Mouse (Mus musculus) fat pad, adult 2 months (tissue): ENCODE measurements around the gene Gm44503.

Source experiments
- DNase-seq: peaks from one replicate; pipeline ENCODE4 v3.0.0-alpha.2; 2011; ENCODE audit warnings: low read depth, low spot score; ENCODE audit errors: extremely low read depth

Gene Gm44503

GRCm38 (mm10) chr9:72958521-72959450 lies at the start of gene Gm44503, which contains the start of gene Dyx1c1:
Gm44503 (plus strand) TSS chr9:72958852.
Dyx1c1 (plus strand) TSS chr9:72958785.
- no peak for DNase-seq

DNA sequence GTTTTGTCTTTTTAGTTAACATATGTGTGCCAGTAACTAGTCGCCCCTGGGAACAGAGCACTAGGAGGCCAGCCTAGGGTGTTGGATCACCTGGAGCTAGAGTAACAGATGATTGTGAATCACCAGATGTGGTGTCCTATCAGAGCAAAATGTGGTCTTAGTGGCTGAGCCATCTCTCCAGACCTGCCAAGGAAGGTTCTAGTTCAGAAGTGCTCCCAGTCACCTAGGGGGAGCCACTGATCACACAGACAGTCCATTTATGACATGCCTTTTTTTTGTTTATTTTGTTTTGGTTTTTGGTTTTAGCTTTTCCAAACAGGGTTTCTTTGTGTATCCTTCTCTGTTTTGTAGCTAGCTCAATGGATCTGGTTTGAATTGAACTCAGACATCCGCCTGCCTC lies 47.3 kb upstream of the Gm44503 start:
- DNase-seq, result no peak

DNA sequence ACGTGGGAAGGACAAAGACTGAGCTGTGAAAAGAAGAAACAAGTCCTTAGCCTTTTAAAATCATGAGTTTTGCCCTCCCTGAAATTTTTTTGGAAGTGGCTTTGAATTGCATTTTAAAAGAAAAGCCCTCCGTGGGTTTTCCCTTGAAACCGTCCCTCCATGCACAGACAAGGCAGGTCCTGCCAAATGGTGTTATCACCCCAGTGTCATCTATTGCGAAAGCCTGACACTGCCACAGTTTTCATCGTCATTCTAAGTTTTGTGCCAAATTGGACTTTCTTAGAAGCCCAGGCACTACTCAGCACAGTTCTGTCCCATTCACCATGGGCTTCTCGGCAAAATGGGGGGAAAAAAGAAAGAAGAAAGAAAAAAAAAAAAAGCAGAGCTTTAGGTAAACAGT lies 45.1 kb upstream of the Gm44503 start:
- DNase-seq, result no peak

DNA sequence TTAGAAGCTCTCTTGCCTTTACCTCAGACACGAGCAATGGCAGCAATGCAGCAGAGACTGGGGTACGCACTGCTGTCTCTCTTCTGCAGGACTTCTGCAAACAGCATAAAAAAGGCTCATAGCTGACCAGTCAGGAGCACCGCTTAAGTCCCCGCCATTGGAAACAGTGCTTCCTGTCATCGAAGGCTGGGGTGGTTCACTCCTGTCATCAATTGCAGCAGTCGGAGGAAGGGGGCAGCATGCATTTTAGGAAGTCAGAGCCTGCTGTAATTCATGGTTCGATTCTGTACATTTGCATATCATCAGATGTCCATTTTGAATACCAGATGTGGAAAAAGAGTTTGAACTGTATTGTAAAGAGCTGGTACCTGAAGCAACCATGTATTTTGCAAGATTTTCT lies 42.9 kb upstream of the Gm44503 start:
- no peak for DNase-seq

DNA sequence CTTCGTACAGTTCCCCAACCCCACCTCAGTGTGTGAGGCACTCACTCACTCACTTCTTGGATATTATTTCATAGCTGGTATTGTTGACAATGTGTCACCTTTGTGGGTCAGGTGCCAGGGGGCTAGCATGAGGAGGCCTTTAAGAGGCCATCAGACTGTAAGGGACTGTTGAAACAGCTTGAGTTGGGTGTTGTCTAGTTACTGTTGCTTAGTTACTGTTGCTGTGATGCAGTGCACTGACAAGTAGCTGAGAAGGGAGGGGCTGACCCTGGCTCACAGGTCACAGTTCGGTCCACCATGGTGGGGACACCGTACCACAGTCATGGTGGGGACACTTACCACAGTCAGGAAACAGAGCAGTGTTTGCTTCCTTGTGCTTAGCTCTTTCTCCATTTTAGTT lies 35.6 kb upstream of the Gm44503 start:
- DNase-seq, result no peak

DNA sequence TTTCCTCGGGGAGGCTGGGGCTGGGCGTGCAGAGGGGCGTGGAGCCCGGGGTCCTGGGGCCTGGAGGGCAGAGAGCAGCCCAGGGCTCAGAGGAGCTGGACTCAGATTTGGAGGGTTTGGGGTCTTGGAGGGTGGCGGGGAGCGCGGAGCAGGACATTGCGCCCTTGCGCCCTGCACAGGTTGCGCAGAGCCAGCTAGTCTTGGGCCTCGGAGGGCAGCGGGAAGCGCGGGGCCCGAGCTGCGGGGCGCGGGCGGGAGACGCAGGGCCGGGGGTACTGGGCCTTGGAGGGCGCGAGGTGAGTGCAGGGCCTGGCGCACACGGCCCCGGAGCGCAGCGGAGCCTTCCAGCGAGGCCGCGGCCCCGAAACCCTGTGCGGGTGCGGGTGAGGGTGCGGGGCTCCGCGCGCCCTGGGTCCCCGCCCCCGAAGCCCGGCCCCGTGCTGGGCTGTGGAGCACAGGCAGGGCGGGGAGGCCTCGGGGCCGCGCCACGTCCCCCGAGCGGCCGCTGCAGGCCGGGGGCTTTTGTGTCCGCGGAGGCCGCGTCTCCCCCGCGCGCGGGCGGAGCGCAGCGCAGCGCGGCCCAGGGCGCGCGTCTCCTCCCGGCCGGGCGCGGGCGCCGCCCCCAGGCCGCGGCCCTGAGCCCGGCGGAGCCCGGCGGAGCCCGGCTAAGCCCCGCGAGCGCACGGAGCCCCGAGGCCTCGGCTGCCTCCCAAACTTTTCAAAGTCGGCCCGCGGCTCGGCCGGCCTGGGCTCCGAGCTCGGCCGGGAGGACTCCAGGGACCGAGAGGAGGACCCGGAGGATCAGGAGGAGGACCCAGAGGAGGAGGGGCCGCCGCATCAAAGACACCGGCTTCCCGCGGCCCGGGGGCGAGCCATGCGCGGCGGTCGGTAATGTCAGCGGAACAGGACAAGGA lies 33.4 kb upstream of the Gm44503 start, which contains the start of gene Pygo1:
Gene Pygo1, plus strand, starts transcription at position 625 of the 914 bp plus-strand sequence.
- DNase-seq, result no peak

GRCm38 (mm10) chr9:72925935-72926258 lies 32.8 kb upstream of the Gm44503 start:
- no peak for DNase-seq

GRCm38 (mm10) chr9:72931166-72931790 lies 27.4 kb upstream of the Gm44503 start:
- DNase-seq, result no peak

DNA sequence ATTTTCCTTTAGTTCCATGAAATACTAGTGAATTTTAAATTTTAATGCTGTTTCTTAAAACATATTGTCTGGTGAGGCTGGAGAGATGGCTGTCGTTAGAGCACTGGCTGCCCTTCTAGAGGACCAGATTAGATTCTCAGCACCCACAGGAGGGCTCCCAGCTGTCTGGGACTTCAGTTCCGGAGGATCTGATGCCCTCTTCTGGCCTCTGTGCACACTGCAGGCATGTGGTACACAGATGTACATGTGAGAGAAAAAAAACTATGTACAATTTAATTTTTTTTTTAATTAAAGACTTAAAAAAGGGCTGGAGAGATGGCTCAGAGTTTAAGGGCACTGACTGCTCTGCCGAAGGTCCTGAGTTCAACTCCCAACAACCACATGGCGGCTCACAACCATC lies 23.3 kb upstream of the Gm44503 start:
- DNase-seq, result no peak

DNA sequence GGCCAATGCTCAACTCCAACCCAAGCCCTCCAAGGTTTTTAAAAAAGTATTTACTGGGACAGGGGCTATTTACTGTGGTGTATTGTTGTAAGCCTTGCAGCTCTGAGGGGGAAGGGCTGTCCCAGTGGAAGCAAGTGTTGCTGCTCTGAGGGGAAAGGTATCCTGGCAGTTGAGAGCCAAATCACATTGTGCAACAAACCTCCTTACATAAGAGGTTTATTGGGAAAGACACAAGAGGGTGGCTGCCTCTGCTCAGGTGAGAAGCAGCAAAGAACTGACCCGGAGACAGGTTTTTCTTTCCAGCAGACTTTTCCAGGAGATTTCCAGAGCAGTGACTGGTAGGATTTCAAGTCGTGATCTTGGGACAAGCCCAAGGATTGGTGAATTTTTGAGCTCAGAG lies 22.4 kb upstream of the Gm44503 start:
- peak; percentile 56 for DNase-seq

GRCm38 (mm10) chr9:72943424-72943823 lies 15.2 kb upstream of the Gm44503 start:
- DNase-seq, result no peak

DNA sequence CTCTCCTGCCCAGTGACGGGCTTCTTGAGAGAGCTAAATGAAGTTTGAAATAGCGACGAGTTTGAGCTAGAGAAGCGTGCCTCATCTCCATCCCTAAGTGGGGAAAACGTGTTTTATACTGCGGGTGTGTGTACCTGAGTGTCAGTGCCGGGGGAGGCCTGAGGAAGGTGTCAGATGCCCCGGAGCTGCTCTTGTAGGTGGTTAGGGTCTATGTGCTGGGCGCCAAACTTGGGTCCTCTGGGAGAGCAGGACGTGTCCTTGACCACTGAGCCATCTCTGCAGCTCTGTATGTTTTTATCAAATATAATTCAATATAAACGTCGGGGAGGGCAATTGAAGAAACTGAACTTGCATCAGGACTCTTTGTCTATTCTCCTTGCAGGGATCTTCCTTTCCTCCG lies 14.4 kb upstream of the Gm44503 start:
- DNase-seq, result no peak

DNA sequence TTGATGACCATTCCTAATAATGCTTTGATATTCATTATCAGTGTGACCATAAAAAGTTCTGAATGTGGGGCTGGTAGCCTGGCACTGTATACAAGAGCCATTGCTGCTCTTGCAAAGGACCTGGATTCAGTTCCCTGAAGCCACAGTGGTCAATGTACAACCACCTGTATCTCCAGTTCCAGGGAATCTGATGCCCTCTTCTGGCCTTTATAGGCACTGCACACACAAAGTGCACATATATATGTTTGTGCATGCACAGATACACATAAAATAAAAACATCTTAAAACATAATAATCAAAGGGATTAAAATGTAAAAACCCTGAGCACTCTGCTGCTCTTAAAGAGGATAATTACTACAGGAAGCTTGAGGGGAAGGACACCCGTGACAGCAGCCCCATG lies 11.6 kb upstream of the Gm44503 start:
- no peak for DNase-seq

DNA sequence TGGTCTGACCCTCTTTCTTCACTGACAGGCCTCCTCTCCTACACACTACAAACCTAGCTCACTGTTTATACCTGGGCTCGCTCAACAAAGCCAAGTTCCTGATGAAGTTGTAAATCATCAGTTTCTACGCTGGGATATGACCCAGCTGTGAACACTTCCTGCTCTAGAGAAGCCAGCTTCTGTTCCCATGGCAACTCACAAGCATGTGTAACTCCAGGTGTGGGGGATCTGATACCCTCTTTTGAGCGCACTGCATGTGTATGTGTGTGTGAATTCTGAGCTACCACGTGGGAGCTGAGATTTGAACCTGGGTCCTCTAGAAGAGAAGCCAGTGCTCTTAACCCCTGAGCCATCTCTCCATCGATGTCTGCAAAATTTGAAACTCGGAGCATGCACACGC lies 9.1 kb upstream of the Gm44503 start:
- no peak for DNase-seq

DNA sequence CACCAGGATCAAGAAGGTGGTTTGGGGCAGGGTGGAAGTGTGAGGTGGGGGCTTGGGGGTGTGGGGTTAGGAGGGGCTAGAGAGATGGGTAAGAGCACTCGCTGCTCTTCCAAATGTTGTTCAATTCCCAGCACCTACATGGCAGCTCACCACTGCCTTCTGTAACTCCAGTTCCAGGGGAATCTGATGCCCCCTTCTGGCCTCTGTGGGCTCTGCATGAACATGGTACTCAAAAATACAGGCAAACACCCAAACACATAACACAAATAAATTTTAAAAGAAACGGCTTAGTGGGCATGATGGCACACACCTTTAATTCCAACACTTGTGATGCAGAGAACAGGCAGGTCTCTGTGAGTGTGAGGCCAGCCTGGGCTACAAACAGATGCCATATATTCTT lies 3.9 kb upstream of the Gm44503 start:
- no peak for DNase-seq

- DNase-seq, result no peak
Observed at GRCm38 (mm10) chr9:72955546-72955945, 3.1 kb upstream of the Gm44503 start.

DNA sequence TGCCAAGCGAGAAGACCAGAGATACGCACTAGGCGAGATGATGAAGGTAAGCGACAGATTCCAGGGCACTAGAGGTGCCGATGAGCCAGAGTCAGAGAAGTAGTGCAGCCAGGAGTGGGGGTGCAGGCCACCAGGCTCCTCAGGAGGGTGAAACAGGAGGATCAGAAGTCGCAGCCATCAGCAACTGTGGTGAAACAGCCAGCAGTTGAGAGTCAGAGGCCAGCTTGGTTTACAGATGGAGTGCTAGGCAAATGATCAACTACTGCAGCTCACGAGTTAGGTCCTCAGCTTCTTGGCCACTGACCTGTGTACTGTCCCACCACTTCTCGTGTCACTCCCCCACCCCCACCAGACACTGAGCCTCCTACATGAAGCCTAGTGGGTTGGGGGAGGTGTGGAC lies 2.7 kb downstream of the Gm44503 start:
- DNase-seq, result no peak

GRCm38 (mm10) chr9:72961959-72962358 lies 3.3 kb downstream of the Gm44503 start:
- DNase-seq, result no peak

DNA sequence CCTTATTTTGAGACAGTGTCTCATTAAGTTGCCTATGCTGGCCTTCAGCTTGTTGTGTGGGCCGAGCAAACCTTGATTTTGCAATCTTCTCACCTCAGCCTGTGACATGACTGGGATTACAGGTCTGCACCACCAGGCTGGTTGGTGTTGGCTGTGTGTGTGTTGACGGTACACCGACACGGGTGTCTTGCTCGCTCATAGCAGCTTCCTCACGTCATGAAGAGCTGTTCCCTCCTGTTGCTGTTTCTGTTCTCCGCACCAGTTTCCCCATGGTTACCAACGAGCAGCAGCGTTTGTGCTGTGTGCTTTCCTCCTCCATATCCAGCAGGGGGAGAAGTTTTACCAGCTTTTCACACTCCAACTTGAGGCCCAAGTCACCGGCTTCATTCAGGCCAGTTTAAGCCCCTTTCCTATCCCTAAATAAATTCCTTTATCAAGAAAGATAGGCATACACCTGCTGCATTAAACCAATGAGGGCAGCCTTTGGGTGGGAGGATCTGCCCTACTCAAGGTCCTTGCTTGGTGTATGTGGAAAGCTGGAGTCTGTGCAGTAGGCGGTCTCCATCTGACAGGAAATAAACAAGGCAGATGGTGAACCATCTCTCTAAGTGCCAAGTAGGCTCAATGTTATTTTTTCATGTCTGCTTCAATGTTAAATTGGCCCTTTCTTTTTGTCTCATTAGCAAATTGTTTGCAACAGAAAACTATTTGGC lies 9.9 kb downstream of the Gm44503 start:
- DNase-seq, result peak; percentile 37

DNA sequence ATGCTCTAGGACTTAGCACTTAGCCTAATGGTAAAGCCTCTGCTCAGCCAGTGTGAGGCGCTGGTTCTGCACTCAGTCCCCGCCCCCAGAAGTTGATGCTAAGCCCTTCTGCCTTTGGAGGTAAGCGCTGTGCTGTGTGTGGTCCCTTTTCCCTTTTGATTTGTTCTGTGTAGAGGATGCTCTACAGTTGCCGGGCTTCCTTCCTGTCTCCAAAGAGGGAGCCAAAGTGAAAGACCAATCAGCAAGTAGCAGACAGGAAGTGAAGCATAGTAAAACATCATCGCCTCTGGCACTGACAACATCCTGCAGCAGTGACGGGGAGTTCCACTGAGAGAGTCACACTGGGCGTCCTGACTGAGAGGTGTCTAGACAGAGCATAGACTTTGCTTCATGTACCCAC lies 11.2 kb downstream of the Gm44503 start:
- DNase-seq, result no peak

DNA sequence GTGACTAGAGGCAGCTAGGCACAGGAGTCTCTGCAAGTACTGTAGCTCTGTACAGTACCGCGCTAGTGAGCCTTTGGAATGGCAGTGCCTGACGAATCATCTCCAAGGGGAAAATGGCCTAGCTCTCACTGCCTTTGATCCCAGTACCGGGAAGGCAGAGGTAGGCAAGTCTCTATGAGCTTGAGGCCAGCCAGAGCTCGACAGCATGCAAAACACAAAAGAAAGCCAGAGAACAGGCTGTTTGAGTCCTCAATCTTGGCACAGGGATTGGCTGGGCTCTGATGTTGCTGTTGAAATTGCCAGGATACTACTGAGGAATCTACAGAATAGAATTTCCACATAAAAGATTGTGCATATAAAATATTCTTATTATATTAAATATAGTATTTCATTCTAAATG lies 13.8 kb downstream of the Gm44503 start:
- no peak for DNase-seq
